Mouse (Mus musculus) embryonic facial prominence, embryonic 10.5 days (tissue): ENCODE measurements around the gene Eps8. TPM values are rescaled to one million over a fixed set of nuclear protein-coding genes. Genes with fewer than 3 reads are reported as not detected.
A peak's percentile ranks its signal among the peaks of the same experiment; 100 is the strongest.

Source experiments
- DNase-seq: peaks from one replicate; pipeline ENCODE4 v3.0.0-alpha.2; 2017; ENCODE audit warnings: low spot score
- H3K27ac ChIP-seq: fragments of 300-500 bp; sonication (generic); replicated peaks from 2 replicates; pipeline ENCODE4 v1.5.1; 2016; ENCODE audit warnings: mild to moderate bottlenecking
- H3K27me3 ChIP-seq: fragments of 300-500 bp; sonication (generic); replicated peaks from 2 replicates; pipeline ENCODE4 v1.6.1; 2016; ENCODE audit warnings: low read depth, mild to moderate bottlenecking; ENCODE audit not compliant: poor library complexity, severe bottlenecking
- H3K36me3 ChIP-seq: fragments of 300-500 bp; sonication (generic); replicated peaks from 2 replicates; pipeline ENCODE4 v1.6.1; 2016; ENCODE audit warnings: mild to moderate bottlenecking, moderate library complexity
- H3K4me1 ChIP-seq: fragments of 300-500 bp; sonication (generic); 2 replicates; pipeline ENCODE4 v1.6.1; 2016
- H3K4me3 ChIP-seq: fragments of 300-500 bp; sonication (generic); 2 replicates; pipeline ENCODE4 v1.5.1; 2016; ENCODE audit warnings: mild to moderate bottlenecking, moderate library complexity
- H3K9me3 ChIP-seq: fragments of 300-500 bp; sonication (generic); 2 replicates; pipeline ENCODE4 v1.6.1; 2016; ENCODE audit warnings: mild to moderate bottlenecking
- WGBS: fragments of 180-500 bp; shearing (Covaris S2); methylation state at CpG from one replicate; pipeline ENCODE4 v1.1.7; 2016; 5-methylcytosine and 5-hydroxymethylcytosine counted together
- polyA plus RNA-seq: library from polyadenylated mRNA; unstranded; fragments of >200 nt; fragmentation: Nextera tagmentation; extraction: Ambion mirVana; gene quantifications from 2 replicates; pipeline ENCODE4 v1.2.1, GENCODE M21; 2016

Gene Eps8
- polyA plus RNA-seq, 1 experiment from 2014 or later = 8.2 TPM

DNA sequence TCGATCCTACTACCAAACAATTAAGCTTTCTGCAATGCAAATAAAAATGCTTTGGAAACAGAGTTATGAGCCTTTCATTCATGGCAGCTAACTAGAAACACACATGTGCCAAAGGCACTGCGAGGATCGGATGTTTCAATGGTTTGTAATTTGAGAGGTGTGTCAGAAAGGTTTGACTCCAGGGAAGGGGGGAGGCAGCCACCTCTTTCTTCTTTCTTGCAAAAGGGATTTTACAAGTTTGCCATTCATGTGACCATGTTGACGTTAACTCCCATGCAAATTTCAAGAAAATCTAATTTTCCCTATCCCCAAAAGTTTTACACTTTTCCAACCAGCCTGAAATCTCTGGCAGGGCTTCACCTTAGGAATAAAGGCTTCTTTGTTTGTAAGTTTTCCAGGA, 21.1 kb downstream of the Eps8 start:
- H3K4me3 ChIP-seq = no peak overlapping the region
- H3K4me1 ChIP-seq = peaks cover 27% of the 10 kb centered on the region
- no peaks in the 10 kb centered on the region for H3K36me3 ChIP-seq
- peak; percentile 53 for DNase-seq
- no peaks in the 10 kb centered on the region for H3K9me3 ChIP-seq
- H3K27ac ChIP-seq = 0 out of 2 replicates have a peak overlapping the region, but pooled peaks have one; percentile 51
- no peaks in the 10 kb centered on the region for H3K27me3 ChIP-seq
- WGBS = 19% methylated on average over 4 of the region's 4 CpGs

DNA sequence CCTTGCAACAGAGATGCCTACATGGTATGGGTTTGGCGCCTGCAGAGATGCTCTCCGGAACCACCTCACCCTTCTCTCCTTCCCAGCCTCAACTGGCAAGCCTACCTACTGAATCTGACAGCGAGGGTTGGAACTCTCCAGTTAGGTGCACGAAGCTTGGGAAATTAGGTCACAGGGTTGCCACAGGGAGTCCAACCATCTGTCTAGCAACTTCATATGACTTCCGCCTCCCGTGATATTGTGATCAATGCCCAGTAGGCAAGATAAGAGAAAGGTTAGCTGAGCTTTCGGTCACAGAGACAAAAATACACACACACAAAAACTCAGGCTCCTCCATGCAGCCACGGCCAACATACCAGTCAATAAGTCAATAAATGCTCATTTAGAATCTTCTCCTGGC, 21.6 kb downstream of the Eps8 start:
- Histone ChIP-seq H3K27ac (peak overlapping the region; percentile 58; the same call in 1 of the 2 replicates), H3K4me1 (peaks cover 27% of the 10 kb centered on the region)
- WGBS = 76% methylated on average over 8 of the region's 8 CpGs

DNA sequence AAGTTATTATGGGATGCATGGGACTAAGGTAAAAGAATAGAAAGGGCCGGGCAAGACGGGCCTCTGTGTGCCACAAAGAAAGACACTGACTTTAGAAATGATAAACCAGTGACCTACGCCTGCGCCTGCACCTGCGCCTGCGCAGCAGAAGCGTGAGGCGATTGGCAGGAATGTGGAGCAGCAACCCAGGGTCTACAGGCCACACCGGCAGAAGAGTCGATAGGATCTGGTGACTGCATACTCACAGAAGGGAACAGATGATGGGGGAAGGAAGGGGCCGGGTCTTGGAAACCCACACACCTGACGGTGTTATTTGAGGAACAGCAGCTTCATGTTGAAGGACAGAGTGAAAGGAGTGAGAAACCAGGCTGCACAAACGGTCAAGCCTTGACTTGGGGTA, 24.3 kb downstream of the Eps8 start:
- DNase-seq = no peak
- peaks cover 27% of the 10 kb centered on the region for H3K4me1 ChIP-seq
- WGBS = 88% methylated on average over 13 of the region's 13 CpGs
- no peaks in the 10 kb centered on the region for H3K9me3 ChIP-seq
- H3K36me3 ChIP-seq = no peaks in the 10 kb centered on the region
- H3K4me3 ChIP-seq = no peak overlapping the region
- no peak overlapping the region for H3K27ac ChIP-seq
- H3K27me3 ChIP-seq = no peaks in the 10 kb centered on the region

More for the DNA sequence above, 21.6 kb downstream of the Eps8 start:
- Histone ChIP-seq H3K9me3 (no peaks in the 10 kb centered on the region), H3K27me3 (no peaks in the 10 kb centered on the region), H3K4me3 (no peak overlapping the region), H3K36me3 (no peaks in the 10 kb centered on the region)
- peak; percentile 20 for DNase-seq

DNA sequence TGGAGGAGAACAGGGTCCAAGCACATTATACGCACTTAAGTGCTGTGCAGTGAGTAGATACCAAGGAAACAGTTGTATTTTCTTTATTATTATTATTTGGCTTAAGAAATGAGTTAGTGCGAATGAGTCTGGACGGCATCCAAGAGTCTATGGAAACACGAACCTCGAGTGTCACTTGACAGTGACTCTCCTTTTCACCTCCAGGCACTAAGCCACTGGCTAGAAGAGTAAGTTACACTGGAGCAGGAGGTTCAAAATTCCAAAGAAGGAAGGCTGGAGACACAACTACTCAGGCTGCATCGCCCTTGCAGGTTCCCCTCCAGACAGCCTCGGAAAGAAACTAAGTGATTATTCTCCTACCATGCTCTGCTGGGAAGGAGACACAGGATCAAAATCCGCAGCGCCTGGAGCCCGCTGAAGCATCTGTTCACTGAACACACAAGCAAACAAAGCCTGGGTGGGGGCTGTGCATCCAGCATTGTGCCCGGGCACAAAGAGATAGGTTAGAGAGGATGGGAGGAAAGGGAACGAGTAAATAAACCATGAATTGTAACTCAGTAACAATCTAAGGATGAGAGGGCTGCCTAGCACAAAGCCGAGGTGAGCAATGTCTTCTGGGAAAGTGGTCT, 25.0 kb downstream of the Eps8 start:
- peaks cover 27% of the 10 kb centered on the region for H3K4me1 ChIP-seq
- no peaks in the 10 kb centered on the region for H3K9me3 ChIP-seq
- no peak for DNase-seq
- peak overlapping the region; percentile 19; the same call in 1 of the 2 replicates for H3K27ac ChIP-seq
- no peak overlapping the region for H3K4me3 ChIP-seq
- WGBS = 74% methylated on average over 13 of the region's 13 CpGs
- no peaks in the 10 kb centered on the region for H3K27me3 ChIP-seq
- no peaks in the 10 kb centered on the region for H3K36me3 ChIP-seq

DNA sequence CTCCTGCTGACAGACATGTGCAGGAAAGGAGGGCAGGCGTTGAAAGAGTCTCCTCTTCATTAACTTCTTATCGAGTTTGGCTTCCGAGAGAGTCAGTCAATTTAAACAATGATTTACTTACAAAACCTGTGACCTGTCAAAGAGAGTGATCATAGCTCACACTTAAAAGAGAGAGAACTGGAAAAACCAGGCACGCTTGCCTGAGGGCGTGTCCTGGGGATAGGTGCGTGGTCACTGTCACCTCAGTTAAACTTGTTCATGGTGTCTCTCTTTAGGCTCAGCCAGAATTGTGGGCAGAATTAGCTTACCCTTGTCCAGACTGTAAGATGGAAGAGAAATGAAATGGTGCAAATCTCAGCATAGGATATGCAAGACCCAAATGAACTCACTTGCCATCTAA, 26.0 kb downstream of the Eps8 start:
- 91% methylated on average over 6 of the region's 6 CpGs for WGBS
- Histone ChIP-seq H3K36me3 (no peaks in the 10 kb centered on the region), H3K4me3 (no peak overlapping the region), H3K27me3 (no peaks in the 10 kb centered on the region), H3K27ac (no peak overlapping the region), H3K4me1 (peaks cover 23% of the 10 kb centered on the region), H3K9me3 (no peaks in the 10 kb centered on the region)
- no peak for DNase-seq

DNA sequence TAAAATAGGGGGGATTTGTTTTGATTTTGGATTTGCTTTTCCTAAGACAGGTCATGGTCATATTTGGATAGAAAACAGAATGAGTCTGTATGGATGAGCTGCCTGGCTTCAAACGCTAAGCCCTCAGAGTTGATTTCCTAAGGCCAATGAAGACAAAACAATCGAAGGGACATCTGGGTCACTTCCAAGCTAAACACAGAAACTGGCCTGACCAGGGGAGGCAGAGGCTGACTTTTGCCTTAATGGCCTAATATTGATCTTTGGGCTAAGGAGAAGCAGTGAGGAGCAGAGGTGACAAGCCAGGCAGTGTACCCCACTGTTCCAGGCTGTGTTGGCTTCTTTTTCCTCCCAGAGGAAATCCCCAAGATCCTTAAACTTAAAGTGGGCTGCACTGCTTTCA, 33.7 kb downstream of the Eps8 start:
- 72% methylated on average over 2 of the region's 2 CpGs for WGBS
- H3K4me3 ChIP-seq = no peak overlapping the region

DNA sequence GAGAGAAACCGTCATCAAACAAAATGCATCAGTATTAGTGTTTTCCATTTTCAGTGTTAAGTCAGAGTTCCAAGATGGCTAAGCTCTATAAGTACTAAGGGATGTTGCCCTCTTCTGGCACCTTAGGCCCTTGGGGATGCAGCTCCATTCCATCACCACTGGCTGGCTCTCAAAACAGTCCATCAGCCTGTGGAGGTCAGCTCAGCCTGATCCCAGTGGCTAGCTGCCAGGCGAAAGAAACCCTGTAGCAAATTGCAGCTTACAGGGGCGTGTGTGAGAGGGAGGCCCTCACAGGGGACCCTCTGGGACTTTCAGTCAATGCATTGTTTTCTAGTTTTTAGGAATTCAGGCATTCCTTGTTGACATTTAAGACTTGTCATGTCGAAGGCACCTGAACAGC, 40.8 kb downstream of the Eps8 start:
- Histone ChIP-seq H3K27ac (no peak overlapping the region), H3K4me3 (no peak overlapping the region), H3K36me3 (no peaks in the 10 kb centered on the region), H3K27me3 (no peaks in the 10 kb centered on the region), H3K9me3 (no peaks in the 10 kb centered on the region), H3K4me1 (peaks cover 9% of the 10 kb centered on the region)
- 37% methylated on average over 4 of the region's 4 CpGs for WGBS
- no peak for DNase-seq

More for the DNA sequence above, 33.7 kb downstream of the Eps8 start:
- DNase-seq = no peak
- H3K27ac ChIP-seq = no peak overlapping the region
- no peaks in the 10 kb centered on the region for H3K4me1 ChIP-seq
- H3K27me3 ChIP-seq = no peaks in the 10 kb centered on the region
- no peaks in the 10 kb centered on the region for H3K36me3 ChIP-seq
- H3K9me3 ChIP-seq = no peaks in the 10 kb centered on the region

DNA sequence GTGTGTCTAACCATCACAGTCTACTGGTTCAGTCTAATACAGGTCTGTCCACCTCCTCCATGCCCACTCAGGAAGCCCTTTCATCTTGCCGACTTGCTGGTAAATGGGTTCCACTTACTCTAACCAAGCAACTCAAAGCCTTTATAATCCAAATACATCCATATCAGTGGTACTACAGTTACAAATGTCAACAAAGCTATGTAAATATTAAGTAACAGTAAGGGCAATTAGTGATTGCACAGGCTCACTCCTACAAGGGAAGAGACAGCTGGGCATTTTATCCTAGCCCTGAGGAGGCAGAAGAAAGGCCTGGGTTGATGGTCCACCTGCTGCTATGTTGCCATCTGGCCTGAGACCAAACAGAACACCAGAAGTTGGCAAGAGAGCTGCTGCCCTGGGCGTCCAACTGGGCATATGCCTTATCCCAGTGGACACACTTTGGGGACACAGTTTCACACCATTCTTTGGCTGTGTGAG, 42.6 kb downstream of the Eps8 start:
- 85% methylated on average over 2 of the region's 2 CpGs for WGBS
- Histone ChIP-seq H3K27me3 (no peaks in the 10 kb centered on the region), H3K27ac (no peak overlapping the region), H3K9me3 (no peaks in the 10 kb centered on the region), H3K36me3 (no peaks in the 10 kb centered on the region), H3K4me1 (peaks cover 9% of the 10 kb centered on the region), H3K4me3 (no peak overlapping the region)
- DNase-seq = no peak

DNA sequence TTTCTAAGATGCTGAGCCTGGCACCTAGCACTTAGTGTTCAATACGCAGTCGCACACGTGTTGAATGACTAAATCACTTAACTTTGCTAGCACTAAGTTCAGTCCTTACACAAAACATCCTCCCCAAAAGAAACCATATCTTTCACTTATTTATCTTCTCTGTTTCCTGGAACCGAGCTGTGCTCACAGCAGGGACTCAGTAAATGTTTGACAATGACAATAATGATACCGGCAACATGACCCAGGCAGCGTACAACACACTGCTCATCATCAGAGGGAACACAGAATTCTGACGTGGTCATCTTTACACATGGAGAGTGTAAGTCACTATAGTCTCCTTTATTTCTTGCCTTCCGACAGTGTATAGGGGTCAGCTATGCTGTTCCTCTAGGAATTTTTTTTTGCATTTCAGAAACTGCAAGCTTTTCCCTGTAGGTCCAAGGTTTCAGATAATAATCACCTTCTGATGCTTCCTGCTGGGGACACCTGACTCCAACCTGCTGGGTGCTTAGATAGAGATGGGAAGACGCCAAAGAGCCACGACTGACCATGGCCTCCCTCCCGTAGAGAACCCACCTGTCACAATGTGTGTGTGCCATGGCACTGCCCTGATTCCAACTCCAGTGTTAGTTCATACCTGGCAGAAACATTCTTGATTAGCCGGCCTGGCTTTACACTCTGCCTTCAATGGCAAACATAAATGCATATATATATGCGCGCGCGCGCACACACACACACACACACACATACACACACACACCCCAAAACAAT, 46.3 kb downstream of the Eps8 start:
- Histone ChIP-seq H3K36me3 (no peaks in the 10 kb centered on the region), H3K4me3 (no peak overlapping the region), H3K27ac (no peak overlapping the region), H3K9me3 (no peaks in the 10 kb centered on the region), H3K4me1 (no peaks in the 10 kb centered on the region), H3K27me3 (no peaks in the 10 kb centered on the region)
- WGBS = 92% methylated on average over 17 of the region's 17 CpGs
- no peak for DNase-seq

DNA sequence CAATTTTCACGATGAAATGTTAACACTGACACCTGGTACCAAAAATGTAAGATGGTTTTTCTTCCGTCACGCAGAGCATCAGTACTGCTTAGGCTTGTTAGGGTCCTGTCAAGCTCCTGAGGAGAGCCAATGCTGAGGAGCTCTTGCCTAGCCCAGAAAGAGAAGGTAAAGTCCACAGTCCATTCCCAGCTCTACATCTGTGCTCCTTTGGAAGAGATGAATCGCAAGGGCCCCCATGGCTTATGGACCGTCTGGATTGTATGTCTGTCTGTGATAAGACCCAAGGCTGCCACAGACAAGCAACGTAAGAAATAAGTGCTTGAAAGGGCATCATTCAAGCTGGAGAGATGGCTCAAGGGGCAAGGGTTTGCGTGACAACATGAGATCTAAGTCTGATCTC, 48.1 kb downstream of the Eps8 start:
- Histone ChIP-seq H3K27me3 (no peaks in the 10 kb centered on the region), H3K9me3 (no peaks in the 10 kb centered on the region), H3K36me3 (no peaks in the 10 kb centered on the region), H3K27ac (no peak overlapping the region), H3K4me1 (no peaks in the 10 kb centered on the region), H3K4me3 (no peak overlapping the region)
- whole genome bisulfite sequencing = 92% methylated on average over 7 of the region's 7 CpGs
- DNase-seq = no peak

DNA sequence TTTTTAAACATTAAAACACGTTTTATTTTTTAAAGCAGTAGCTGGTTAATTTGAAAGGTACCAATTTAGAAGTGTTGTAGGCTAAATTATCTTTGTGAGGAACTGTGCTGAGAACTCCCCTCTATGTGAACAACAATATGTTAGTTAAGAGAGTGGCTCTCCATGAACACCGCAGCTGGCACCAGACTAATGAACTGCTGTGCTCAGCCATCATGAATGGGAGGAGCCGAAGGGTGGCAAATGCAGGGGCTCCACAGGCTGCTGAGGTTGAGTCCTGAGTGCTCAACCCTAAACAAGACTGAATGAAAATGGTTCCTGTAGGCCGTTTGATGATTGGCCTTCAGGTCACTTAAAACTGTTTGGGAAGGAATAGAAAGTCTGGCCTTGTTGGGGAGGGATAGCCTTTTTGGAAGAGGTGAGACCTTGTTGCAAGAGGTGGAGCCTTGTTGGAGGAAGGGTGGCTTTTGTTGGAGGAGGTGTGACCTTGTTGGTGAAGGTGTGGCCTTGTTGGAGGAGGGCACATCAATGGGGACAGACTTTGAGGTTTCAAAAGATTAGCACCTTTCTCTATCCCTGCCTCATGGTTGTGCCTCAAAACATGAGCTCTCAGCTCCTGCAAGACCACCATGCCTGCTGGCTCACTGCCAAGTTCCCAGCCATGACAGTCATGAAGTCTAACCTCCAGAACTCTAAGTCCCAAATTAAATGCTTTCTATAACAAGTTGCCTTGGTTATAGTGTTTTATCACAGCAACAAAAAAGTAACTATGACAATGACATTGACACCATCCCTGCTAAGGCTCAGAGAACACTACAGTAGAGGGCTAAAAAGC, 50.0 kb downstream of the Eps8 start:
- DNase-seq = no peak
- Histone ChIP-seq H3K27ac (no peak overlapping the region), H3K4me3 (no peak overlapping the region), H3K4me1 (no peaks in the 10 kb centered on the region), H3K36me3 (no peaks in the 10 kb centered on the region), H3K9me3 (no peaks in the 10 kb centered on the region), H3K27me3 (no peaks in the 10 kb centered on the region)
- 84% methylated on average over 4 of the region's 4 CpGs for WGBS

DNA sequence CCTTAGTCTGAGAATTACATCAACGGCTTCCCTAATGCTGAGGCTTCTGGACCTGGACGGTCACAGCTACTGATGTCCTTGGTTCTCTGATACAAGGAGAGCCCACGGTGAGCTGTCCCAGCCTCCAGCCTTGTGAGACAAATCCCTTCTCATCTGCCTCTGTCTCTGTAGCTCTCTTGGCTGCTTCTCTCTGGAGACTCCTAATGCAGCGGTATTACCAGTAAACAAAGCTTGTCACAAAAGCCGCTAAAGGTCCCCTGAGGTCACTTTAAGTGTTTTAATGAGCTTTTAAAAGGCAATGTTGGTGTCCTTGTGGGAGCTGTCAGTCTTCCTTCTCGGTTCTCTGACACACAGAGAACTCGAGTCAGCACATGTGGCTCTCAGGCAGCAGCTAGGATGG, 56.4 kb downstream of the Eps8 start:
- Histone ChIP-seq H3K4me1 (peaks cover 3% of the 10 kb centered on the region; the same call in 1 of the 2 replicates), H3K9me3 (peaks cover 3% of the 10 kb centered on the region; the same call in 1 of the 2 replicates)

More for the DNA sequence above, 56.4 kb downstream of the Eps8 start:
- no peaks in the 10 kb centered on the region for H3K27me3 ChIP-seq
- no peak for DNase-seq
- no peak overlapping the region for H3K4me3 ChIP-seq
- H3K27ac ChIP-seq = no peak overlapping the region
- 20% methylated on average over 7 of the region's 7 CpGs for WGBS
- no peaks in the 10 kb centered on the region for H3K36me3 ChIP-seq
